Mouse (Mus musculus): ENCODE data around the gene Ikzf4. TPM values are rescaled to one million over a fixed set of nuclear protein-coding genes. Genes with fewer than 3 reads are reported as not detected.

Gene Ikzf4
- polyA plus RNA-seq, 1 experiment = not detected

DNA sequence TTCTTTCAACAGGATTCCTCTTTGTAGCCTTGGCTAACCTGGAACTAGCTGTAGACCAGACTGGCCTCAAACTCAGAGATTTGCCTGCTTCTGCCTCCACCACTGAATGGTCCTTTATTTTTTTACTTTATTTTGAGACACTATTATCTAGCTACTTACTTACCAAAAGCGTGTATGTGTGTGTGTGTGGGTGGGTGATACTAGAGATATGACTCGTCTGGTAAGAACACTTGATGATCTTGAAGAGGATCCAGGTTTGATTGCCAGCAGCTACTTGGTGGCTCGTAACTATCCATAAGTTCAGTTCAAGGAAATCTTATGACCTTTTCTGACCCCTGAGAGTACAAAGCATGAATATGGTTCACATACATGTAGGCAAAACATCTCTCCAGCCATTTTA is 19.5 kb upstream of the Ikzf4 start:
- Histone ChIP-seq H3K27ac (ENCODE audit: control insufficient read depth, insufficient read depth, low read depth, low read length, poor library complexity) (no peak overlapping the region), H3K4me3 (replicated peaks; ENCODE audit: control insufficient read depth, low read depth, low read length) (no peak overlapping the region), H3K4me1 (ENCODE audit: control insufficient read depth, insufficient read depth, low read length) (peaks cover 3% of the 10 kb centered on the region; the same call in 1 of the 2 replicates)
- 65% methylated on average over 3 of the region's 3 CpGs for WGBS
- TF ChIP-seq CTCF (IDR thresholded peaks at IDR 0.05; ENCODE audit: control insufficient read depth, insufficient read depth, low read length) (no peak), POLR2A (IDR thresholded peaks at IDR 0.05; ENCODE audit: borderline replicate concordance, control insufficient read depth, low read depth, low read length) (no peak)

- Histone ChIP-seq H3K4me1 (ENCODE audit: control insufficient read depth, insufficient read depth, low read length) (peaks cover 3% of the 10 kb centered on the region; the same call in 1 of the 2 replicates), H3K4me3 (replicated peaks; ENCODE audit: control insufficient read depth, low read depth, low read length) (no peak overlapping the region), H3K27ac (ENCODE audit: control insufficient read depth, insufficient read depth, low read depth, low read length, poor library complexity) (no peak overlapping the region)
- WGBS = 60% methylated on average over 3 of the region's 3 CpGs
- TF ChIP-seq POLR2A (IDR thresholded peaks at IDR 0.05; ENCODE audit: borderline replicate concordance, control insufficient read depth, low read depth, low read length) (no peak), CTCF (IDR thresholded peaks at IDR 0.05; ENCODE audit: control insufficient read depth, insufficient read depth, low read length) (no peak)
Measured at GRCm38 (mm10) chr10:128664808-128665207, 19.0 kb upstream of the Ikzf4 start.

GRCm38 (mm10) chr10:128663441-128664220 is 17.8 kb upstream of the Ikzf4 start:
- 23% methylated on average over 5 of the region's 5 CpGs for WGBS
- TF ChIP-seq CTCF (IDR thresholded peaks at IDR 0.05; ENCODE audit: control insufficient read depth, insufficient read depth, low read length) (no peak), POLR2A (IDR thresholded peaks at IDR 0.05; ENCODE audit: borderline replicate concordance, control insufficient read depth, low read depth, low read length) (no peak)
- no peak overlapping the region for H3K27ac ChIP-seq (ENCODE audit: control insufficient read depth, insufficient read depth, low read depth, low read length, poor library complexity)
- H3K4me3 ChIP-seq (replicated peaks; ENCODE audit: control insufficient read depth, low read depth, low read length) = no peak overlapping the region
- H3K4me1 ChIP-seq (ENCODE audit: control insufficient read depth, insufficient read depth, low read length) = peaks cover 3% of the 10 kb centered on the region; the same call in 1 of the 2 replicates

GRCm38 (mm10) chr10:128662465-128662864 is 16.7 kb upstream of the Ikzf4 start:
- Histone ChIP-seq H3K4me3 (replicated peaks; ENCODE audit: control insufficient read depth, low read depth, low read length) (no peak overlapping the region), H3K4me1 (ENCODE audit: control insufficient read depth, insufficient read depth, low read length) (peaks cover 3% of the 10 kb centered on the region; the same call in 1 of the 2 replicates), H3K27ac (ENCODE audit: control insufficient read depth, insufficient read depth, low read depth, low read length, poor library complexity) (no peak overlapping the region)
- TF ChIP-seq POLR2A (IDR thresholded peaks at IDR 0.05; ENCODE audit: borderline replicate concordance, control insufficient read depth, low read depth, low read length) (no peak), CTCF (IDR thresholded peaks at IDR 0.05; ENCODE audit: control insufficient read depth, insufficient read depth, low read length) (no peak)

GRCm38 (mm10) chr10:128659490-128659889 is 13.7 kb upstream of the Ikzf4 start:
- 82% methylated on average over 9 of the region's 9 CpGs for WGBS
- no peak overlapping the region for H3K4me3 ChIP-seq (replicated peaks; ENCODE audit: control insufficient read depth, low read depth, low read length)
- no peak overlapping the region for H3K27ac ChIP-seq (ENCODE audit: control insufficient read depth, insufficient read depth, low read depth, low read length, poor library complexity)
- no peak for TF ChIP-seq CTCF (IDR thresholded peaks at IDR 0.05; ENCODE audit: control insufficient read depth, insufficient read depth, low read length)
- H3K4me1 ChIP-seq (ENCODE audit: control insufficient read depth, insufficient read depth, low read length) = peaks cover 3% of the 10 kb centered on the region; the same call in 1 of the 2 replicates

GRCm38 (mm10) chr10:128657844-128658243 is 12.1 kb upstream of the Ikzf4 start:
- H3K27ac ChIP-seq (ENCODE audit: control insufficient read depth, insufficient read depth, low read depth, low read length, poor library complexity) = no peak overlapping the region
- WGBS = 75% methylated on average over 9 of the region's 9 CpGs

DNA sequence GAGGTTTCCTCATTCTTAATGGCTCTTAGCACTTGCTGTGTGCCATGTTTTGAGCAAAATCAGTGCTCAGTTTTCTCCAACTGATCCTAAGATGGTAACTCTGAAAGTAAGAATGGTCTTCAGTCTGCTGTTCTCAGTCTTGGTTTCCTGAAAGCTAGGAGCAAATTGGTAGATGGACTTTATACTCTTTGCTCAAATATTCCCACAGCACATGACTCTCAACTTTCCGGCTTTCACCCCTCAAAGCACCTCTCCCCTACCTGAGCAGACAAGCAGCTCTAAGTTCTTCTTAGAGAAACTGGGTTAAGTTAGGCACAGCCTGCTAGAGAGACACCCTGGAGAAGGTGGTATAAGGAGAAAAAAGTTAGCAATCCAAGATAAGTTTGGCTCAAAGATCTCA is 10.9 kb upstream of the Ikzf4 start:
- no peak for TF ChIP-seq POLR2A (IDR thresholded peaks at IDR 0.05; ENCODE audit: borderline replicate concordance, control insufficient read depth, low read depth, low read length)
- no peak for TF ChIP-seq CTCF (IDR thresholded peaks at IDR 0.05; ENCODE audit: control insufficient read depth, insufficient read depth, low read length)
- 84% methylated on average over 1 of the region's 1 CpGs for WGBS
- Histone ChIP-seq H3K4me3 (replicated peaks; ENCODE audit: control insufficient read depth, low read depth, low read length) (no peak overlapping the region), H3K4me1 (ENCODE audit: control insufficient read depth, insufficient read depth, low read length) (no peaks in the 10 kb centered on the region), H3K27ac (ENCODE audit: control insufficient read depth, insufficient read depth, low read depth, low read length, poor library complexity) (no peak overlapping the region)

More at GRCm38 (mm10) chr10:128657844-128658243, 12.1 kb upstream of the Ikzf4 start:
- no peaks in the 10 kb centered on the region; the same call in 1 of the 2 replicates for H3K4me1 ChIP-seq (ENCODE audit: control insufficient read depth, insufficient read depth, low read length)
- H3K4me3 ChIP-seq (replicated peaks; ENCODE audit: control insufficient read depth, low read depth, low read length) = no peak overlapping the region
- TF ChIP-seq POLR2A (IDR thresholded peaks at IDR 0.05; ENCODE audit: borderline replicate concordance, control insufficient read depth, low read depth, low read length) (no peak), CTCF (IDR thresholded peaks at IDR 0.05; ENCODE audit: control insufficient read depth, insufficient read depth, low read length) (no peak)

DNA sequence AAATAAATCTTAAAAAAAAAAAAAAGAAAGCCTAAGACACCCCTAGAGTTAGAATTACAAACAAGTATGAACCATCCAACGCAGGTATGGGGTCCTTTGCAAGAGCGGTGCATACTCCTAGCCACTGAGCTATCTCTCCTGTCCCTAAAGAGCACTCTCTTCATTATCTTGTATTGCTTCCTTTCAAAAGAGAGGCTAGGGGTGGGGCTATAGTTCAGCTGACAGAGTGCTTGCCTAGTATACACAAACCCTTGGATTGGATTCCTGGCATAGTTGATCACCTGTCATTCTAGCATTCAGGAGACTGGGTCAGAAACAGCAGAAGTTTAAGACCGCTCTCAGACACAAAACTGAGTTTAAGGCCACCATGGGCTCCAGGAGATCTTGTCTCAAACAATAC is 9.5 kb upstream of the Ikzf4 start:
- no peak overlapping the region for H3K4me3 ChIP-seq (replicated peaks; ENCODE audit: control insufficient read depth, low read depth, low read length)
- 65% methylated on average over 3 of the region's 3 CpGs for WGBS
- H3K4me1 ChIP-seq (ENCODE audit: control insufficient read depth, insufficient read depth, low read length) = no peaks in the 10 kb centered on the region; the same call in none of the 2 replicates
- TF ChIP-seq POLR2A (IDR thresholded peaks at IDR 0.05; ENCODE audit: borderline replicate concordance, control insufficient read depth, low read depth, low read length) = no peak
- no peak overlapping the region for H3K27ac ChIP-seq (ENCODE audit: control insufficient read depth, insufficient read depth, low read depth, low read length, poor library complexity)

All from bone marrow, adult 2 months (tissue).